Mouse (Mus musculus): ENCODE measurements around the gene Cep89. TPM values are rescaled to one million over a fixed set of nuclear protein-coding genes. Genes with fewer than 3 reads are reported as not detected.
A peak's percentile ranks its signal among the peaks of the same experiment; 100 is the strongest.

Gene Cep89
- total and polyA plus RNA-seq, 3 experiments = 9.8 to 12.1 (median 9.9) TPM

DNA sequence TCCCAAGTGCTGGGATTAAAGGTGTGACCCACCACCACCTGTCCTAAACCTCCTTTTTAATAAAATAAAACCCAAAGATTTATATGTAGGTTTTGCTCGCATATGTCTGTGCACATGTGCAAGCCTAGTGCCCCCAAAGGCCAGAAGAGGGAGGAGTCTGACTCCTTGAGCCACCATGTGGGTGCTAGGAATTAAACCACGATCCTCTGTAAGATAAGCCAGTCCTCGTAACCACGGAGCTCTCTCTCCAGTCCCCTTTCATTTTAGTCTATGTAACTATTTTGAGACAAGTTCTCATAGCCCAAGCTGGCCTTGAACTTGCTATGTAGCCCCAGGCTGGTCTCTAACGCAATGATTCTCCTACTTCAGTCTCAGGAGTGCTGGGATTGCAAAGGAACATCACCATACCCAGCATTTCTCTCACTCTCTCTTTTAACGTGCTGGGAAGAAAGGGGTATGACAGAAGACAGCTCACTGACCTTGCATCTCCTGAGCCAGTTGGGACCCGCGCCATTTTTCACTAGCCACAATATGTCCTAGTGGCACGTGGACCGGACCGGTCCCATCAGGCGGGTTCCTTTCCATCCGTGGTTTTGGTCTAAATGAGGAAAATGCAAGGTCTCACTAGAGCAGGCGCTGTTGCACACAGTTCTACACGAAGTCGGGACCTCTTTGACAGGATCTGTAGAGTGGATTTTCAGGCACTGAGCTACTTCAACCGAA lies 940 bp upstream of the Cep89 start:
- H3K9me3 ChIP-seq (replicated peaks) = no peaks in the 10 kb centered on the region
- H3K27me3 ChIP-seq (ENCODE audit: insufficient read depth, low read length) = no peaks in the 10 kb centered on the region
- TF ChIP-seq POLR2AphosphoS5 (IDR thresholded peaks at IDR 0.05; ENCODE audit: insufficient replicate concordance, low read depth, low read length) (no peak), CTCF (IDR thresholded peaks at IDR 0.05; ENCODE audit: low read depth, low read length) (no peak), GATA2 (IDR thresholded peaks at IDR 0.05; ENCODE audit: borderline replicate concordance, low read depth, low read length) (no peak), TAL1 (conservative IDR thresholded peaks at IDR 0.05; ENCODE audit: low read depth, low read length) (no peak), GATA1 (IDR thresholded peaks at IDR 0.05; ENCODE audit: borderline replicate concordance, low read length) (no peak)
- peaks cover 68% of the 10 kb centered on the region for H3K36me3 ChIP-seq (replicated peaks)
- peaks cover 33% of the 10 kb centered on the region for H3K4me1 ChIP-seq (ENCODE audit: insufficient read depth, low read depth, low read length)
- H3K4me3 ChIP-seq (ENCODE audit: low read depth, low read length) = peak overlapping the region; percentile 76
- ATAC-seq (ENCODE audit: extremely low read depth, insufficient number of reproducible peaks, low FRiP score, poor library complexity, severe bottlenecking) (peak; percentile 41; the same call in 1 of the 2 replicates), DNase-seq (ENCODE audit: low spot score) (no peak)

DNA sequence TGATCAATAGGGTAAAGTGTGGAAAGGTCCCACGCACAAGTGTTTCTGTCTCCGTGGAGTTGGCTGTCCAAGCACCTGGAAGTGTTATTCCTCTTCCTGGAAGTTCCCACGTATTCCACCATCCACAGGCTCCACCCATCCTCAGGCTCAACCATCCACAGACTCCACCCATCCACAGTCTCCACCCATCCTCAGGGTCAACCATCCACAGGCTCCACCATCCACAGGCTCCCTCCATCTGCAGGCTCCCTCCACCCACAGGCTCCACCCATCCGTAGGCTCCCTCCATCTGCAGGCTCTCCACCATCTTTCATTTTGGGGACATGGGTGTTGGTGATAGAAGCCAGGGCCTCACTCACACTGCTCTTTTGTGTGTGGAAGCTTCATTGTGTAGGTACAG lies 4.3 kb downstream of the Cep89 start:
- Histone ChIP-seq H3K4me1 (ENCODE audit: insufficient read depth, low read depth, low read length) (peaks cover 21% of the 10 kb centered on the region), H3K4me3 (ENCODE audit: low read depth, low read length) (no peak overlapping the region), H3K27me3 (ENCODE audit: insufficient read depth, low read length) (no peaks in the 10 kb centered on the region), H3K36me3 (replicated peaks) (peaks cover 79% of the 10 kb centered on the region), H3K9me3 (replicated peaks) (no peaks in the 10 kb centered on the region)
- ATAC-seq (ENCODE audit: extremely low read depth, insufficient number of reproducible peaks, low FRiP score, poor library complexity, severe bottlenecking) (no peak), DNase-seq (ENCODE audit: low spot score) (no peak)
- TF ChIP-seq TAL1 (conservative IDR thresholded peaks at IDR 0.05; ENCODE audit: low read depth, low read length) (no peak), POLR2AphosphoS5 (IDR thresholded peaks at IDR 0.05; ENCODE audit: insufficient replicate concordance, low read depth, low read length) (no peak), GATA1 (IDR thresholded peaks at IDR 0.05; ENCODE audit: borderline replicate concordance, low read length) (no peak), CTCF (IDR thresholded peaks at IDR 0.05; ENCODE audit: low read depth, low read length) (no peak), GATA2 (IDR thresholded peaks at IDR 0.05; ENCODE audit: borderline replicate concordance, low read depth, low read length) (no peak)

DNA sequence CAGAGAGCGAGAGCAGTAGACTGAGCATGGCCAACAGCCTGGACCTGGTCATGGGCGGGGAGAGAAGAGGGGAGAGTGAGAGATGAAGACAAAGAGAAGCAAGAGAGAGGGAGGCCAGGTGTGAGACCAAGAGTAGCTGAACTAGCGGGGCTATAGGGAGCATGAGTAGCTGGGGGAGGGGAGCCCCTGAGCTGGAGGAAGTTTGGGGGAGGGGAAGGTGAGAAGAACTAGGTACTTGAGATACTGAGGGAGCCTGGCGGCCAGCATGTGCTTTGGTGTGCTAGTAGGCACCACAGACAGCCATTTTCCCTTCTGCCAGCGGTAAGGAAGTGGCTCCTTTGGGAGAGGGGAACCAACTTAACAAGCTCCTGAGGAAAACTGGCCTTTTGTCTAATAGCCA lies 18.4 kb downstream of the Cep89 start:
- no peak for TF ChIP-seq GATA1 (IDR thresholded peaks at IDR 0.05; ENCODE audit: borderline replicate concordance, low read length)
- TF ChIP-seq CTCF (IDR thresholded peaks at IDR 0.05; ENCODE audit: low read depth, low read length) = no peak
- TF ChIP-seq TAL1 (conservative IDR thresholded peaks at IDR 0.05; ENCODE audit: low read depth, low read length) = no peak
- no peak for TF ChIP-seq GATA2 (IDR thresholded peaks at IDR 0.05; ENCODE audit: borderline replicate concordance, low read depth, low read length)
- no peak for TF ChIP-seq POLR2AphosphoS5 (IDR thresholded peaks at IDR 0.05; ENCODE audit: insufficient replicate concordance, low read depth, low read length)
- ATAC-seq (ENCODE audit: extremely low read depth, insufficient number of reproducible peaks, low FRiP score, poor library complexity, severe bottlenecking) = no peak

DNA sequence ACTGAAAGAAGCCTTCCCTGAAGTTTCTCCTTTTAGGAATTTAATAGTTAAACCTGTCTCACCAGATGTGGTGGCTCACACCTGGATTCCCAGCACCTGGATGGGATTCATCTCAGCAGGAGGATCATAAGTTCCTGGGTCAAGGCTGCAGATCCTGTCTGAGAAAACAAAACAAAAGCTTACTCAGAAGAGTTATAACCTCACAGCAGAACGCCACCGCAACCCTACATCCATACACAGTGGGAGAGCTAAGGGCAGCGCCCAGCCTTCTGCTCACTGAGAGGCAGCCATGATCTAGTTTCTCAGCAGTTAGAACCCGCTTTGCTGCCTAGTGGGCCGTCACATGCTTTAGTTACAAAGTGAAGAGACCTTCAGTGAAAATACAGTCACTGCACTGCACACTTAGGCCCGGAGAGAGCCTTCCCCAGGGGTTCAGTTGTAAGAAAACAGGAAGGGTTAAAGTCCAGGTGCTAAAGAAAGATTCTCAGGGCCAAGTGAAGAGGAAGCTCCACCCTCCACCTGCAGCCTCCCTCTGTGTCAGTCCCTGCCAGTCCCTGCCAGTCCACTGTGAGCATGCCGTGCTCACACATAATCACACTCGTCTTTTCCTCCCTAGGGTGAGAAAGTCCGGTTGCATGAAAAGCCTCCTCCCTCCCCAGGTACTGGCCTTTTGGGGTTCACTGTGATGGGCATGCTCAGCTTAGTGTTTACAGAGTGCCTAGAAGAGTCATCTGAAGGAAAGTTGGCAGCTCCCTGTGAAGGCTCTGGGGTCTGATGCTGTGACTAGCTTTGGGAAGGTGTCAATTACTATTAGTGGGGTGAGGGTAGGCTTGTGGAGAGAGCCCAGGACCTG lies 19.2 kb downstream of the Cep89 start:
- Histone ChIP-seq H3K4me1 (ENCODE audit: insufficient read depth, low read depth, low read length) (no peaks in the 10 kb centered on the region), H3K27me3 (ENCODE audit: insufficient read depth, low read length) (no peaks in the 10 kb centered on the region), H3K9me3 (replicated peaks) (no peaks in the 10 kb centered on the region), H3K4me3 (ENCODE audit: low read depth, low read length) (no peak overlapping the region), H3K36me3 (replicated peaks) (peaks cover 83% of the 10 kb centered on the region)
- ATAC-seq (ENCODE audit: extremely low read depth, insufficient number of reproducible peaks, low FRiP score, poor library complexity, severe bottlenecking) (no peak), DNase-seq (ENCODE audit: low spot score) (no peak)
- TF ChIP-seq GATA2 (IDR thresholded peaks at IDR 0.05; ENCODE audit: borderline replicate concordance, low read depth, low read length) (no peak), CTCF (IDR thresholded peaks at IDR 0.05; ENCODE audit: low read depth, low read length) (no peak), TAL1 (conservative IDR thresholded peaks at IDR 0.05; ENCODE audit: low read depth, low read length) (no peak), GATA1 (IDR thresholded peaks at IDR 0.05; ENCODE audit: borderline replicate concordance, low read length) (no peak), POLR2AphosphoS5 (IDR thresholded peaks at IDR 0.05; ENCODE audit: insufficient replicate concordance, low read depth, low read length) (no peak)

More for the DNA sequence above, 18.4 kb downstream of the Cep89 start:
- no peak for DNase-seq (ENCODE audit: low spot score)
- H3K4me1 ChIP-seq (ENCODE audit: insufficient read depth, low read depth, low read length) = no peaks in the 10 kb centered on the region
- peaks cover 81% of the 10 kb centered on the region for H3K36me3 ChIP-seq (replicated peaks)
- no peaks in the 10 kb centered on the region for H3K9me3 ChIP-seq (replicated peaks)
- no peak overlapping the region for H3K4me3 ChIP-seq (ENCODE audit: low read depth, low read length)
- H3K27me3 ChIP-seq (ENCODE audit: insufficient read depth, low read length) = no peaks in the 10 kb centered on the region

DNA sequence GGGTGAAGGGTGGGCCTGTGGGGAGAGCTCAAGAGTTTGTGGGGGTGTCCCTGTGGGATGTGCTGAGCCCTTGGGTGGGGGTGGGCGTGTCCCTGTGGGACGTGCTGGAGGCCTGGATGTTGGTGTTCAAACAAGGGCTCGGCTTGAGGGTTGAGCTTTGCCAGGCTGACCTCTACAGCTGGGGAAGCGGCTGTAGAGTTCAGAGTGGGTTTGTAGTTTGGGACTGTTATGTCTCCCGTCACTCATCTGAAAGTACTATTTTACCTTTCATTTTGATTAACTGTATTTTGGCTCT lies 19.8 kb downstream of the Cep89 start:
- no peaks in the 10 kb centered on the region for H3K9me3 ChIP-seq (replicated peaks)
- no peak for TF ChIP-seq TAL1 (conservative IDR thresholded peaks at IDR 0.05; ENCODE audit: low read depth, low read length)
- no peak for TF ChIP-seq GATA1 (IDR thresholded peaks at IDR 0.05; ENCODE audit: borderline replicate concordance, low read length)
- no peak for TF ChIP-seq GATA2 (IDR thresholded peaks at IDR 0.05; ENCODE audit: borderline replicate concordance, low read depth, low read length)
- no peaks in the 10 kb centered on the region for H3K4me1 ChIP-seq (ENCODE audit: insufficient read depth, low read depth, low read length)
- DNase-seq (ENCODE audit: low spot score) = no peak
- no peaks in the 10 kb centered on the region for H3K27me3 ChIP-seq (ENCODE audit: insufficient read depth, low read length)
- no peak overlapping the region for H3K4me3 ChIP-seq (ENCODE audit: low read depth, low read length)
- H3K36me3 ChIP-seq (replicated peaks) = peaks cover 87% of the 10 kb centered on the region
- ATAC-seq (ENCODE audit: extremely low read depth, insufficient number of reproducible peaks, low FRiP score, poor library complexity, severe bottlenecking) = no peak

DNA sequence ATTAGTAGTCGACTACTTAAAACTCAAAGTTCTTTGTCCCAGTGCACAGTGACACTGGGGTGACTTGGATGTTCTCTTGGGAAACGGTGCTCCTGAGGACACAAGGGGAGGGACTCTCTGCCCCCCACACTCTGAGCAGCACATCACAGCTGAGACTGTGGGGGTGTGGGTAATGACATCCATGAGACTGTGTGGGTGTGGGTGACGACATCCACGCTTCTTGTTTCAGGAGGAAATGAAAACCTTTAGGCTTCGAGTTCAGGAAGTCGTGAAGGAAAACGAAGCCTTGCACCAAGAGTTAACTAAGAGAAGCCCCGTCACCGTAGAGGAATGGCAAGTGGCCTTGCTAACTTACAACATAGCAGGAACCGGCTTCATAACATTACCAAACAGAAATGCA lies 26.2 kb downstream of the Cep89 start:
- Histone ChIP-seq H3K4me3 (ENCODE audit: low read depth, low read length) (no peak overlapping the region), H3K9me3 (replicated peaks) (no peaks in the 10 kb centered on the region), H3K36me3 (replicated peaks) (peaks cover 69% of the 10 kb centered on the region), H3K4me1 (ENCODE audit: insufficient read depth, low read depth, low read length) (no peaks in the 10 kb centered on the region), H3K27me3 (ENCODE audit: insufficient read depth, low read length) (no peaks in the 10 kb centered on the region)
- TF ChIP-seq POLR2AphosphoS5 (IDR thresholded peaks at IDR 0.05; ENCODE audit: insufficient replicate concordance, low read depth, low read length) (no peak), TAL1 (conservative IDR thresholded peaks at IDR 0.05; ENCODE audit: low read depth, low read length) (no peak), CTCF (IDR thresholded peaks at IDR 0.05; ENCODE audit: low read depth, low read length) (no peak), GATA2 (IDR thresholded peaks at IDR 0.05; ENCODE audit: borderline replicate concordance, low read depth, low read length) (no peak), GATA1 (IDR thresholded peaks at IDR 0.05; ENCODE audit: borderline replicate concordance, low read length) (no peak)
- ATAC-seq (ENCODE audit: extremely low read depth, insufficient number of reproducible peaks, low FRiP score, poor library complexity, severe bottlenecking) (no peak), DNase-seq (ENCODE audit: low spot score) (no peak)

Measured in G1E (cell line).